ENCODE assay signal across 23 mouse cellular contexts in the genomic region with DNA sequence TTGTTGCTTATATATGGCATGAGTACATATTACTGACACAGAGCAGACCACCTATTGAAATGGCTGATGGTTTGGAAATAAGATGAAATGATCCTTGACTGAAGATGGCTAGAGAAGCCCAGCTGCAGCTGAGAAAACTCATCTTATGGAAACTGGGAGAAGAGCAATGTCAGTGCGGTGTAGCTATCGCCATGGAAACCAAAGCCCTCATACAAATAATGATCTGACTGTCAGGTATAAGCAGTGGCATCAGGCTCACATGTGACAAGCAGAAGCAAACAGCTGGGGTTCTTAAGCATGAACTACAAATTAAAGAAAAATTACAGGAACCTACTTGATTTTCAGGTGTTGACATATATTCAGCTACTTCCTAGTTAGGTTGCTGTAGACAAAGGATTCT.
DNase-seq lines count a peak whose midpoint lies in the region; ATAC-seq lines count a peak whose summit lies in the region.
"Had no signal": no experiment of that assay in that cellular context is flagged by ENCODE, and none has a peak within 500 bp of the region (broad histone marks: within the 10 kb centered on the region; RNA-seq: fewer than 3 reads in every experiment).

No protein-coding gene starts in this region.

- H3K9ac ChIP-seq in midbrain, embryonic 13.5 days (replicated peaks) = no peak overlapping the region
- H3K9ac ChIP-seq: embryonic facial prominence, embryonic 12.5 days; heart, embryonic 15.5 days; limb, embryonic 12.5 days; liver, embryonic 13.5 days had no signal

- ATAC-seq in midbrain, embryonic 13.5 days = peak; percentile 82
- ATAC-seq: CD4-positive, CD25-positive, alpha-beta regulatory T cell, adult 4 months had no signal

- H3K4me1 ChIP-seq in midbrain, embryonic 13.5 days (replicated peaks) = no peaks in the 10 kb centered on the region
- H3K4me1 ChIP-seq: embryonic facial prominence, embryonic 12.5 days; heart, embryonic 15.5 days; limb, embryonic 12.5 days; liver, embryonic 13.5 days had no signal

- WGBS in midbrain, embryonic 13.5 days = 68% methylated on average over 2 of the region's 2 CpGs

- DNase-seq in embryo, embryonic 10 days (ENCODE audit: low spot score) = peak; percentile 7
- no peak for DNase-seq in embryo, embryonic 9.5 days (ENCODE audit: extremely low spot score)
- DNase-seq in right cerebral cortex, adult 18-20 months = peak; percentile 1
- DNase-seq in right cerebral cortex, postnatal 25 days = no peak
- DNase-seq in left cerebral cortex, postnatal 4 days = no peak
- DNase-seq in gastrocnemius, postnatal 10 days = no peak
- no peak for DNase-seq in frontal cortex, postnatal 14 days (ENCODE audit: low spot score in 2 of 2)
- DNase-seq: cerebellum, adult 11 months; cerebellum, postnatal 25 days; gastrocnemius, adult 2 months; heart, adult 11 months; kidney, adult 11 months; kidney, postnatal 10 days; liver, embryonic 13.5 days; right cerebral cortex, postnatal 4 days had no signal

- 0 out of 2 replicates have a peak overlapping the region, but pooled peaks have one; percentile 14 for H3K27ac ChIP-seq in midbrain, embryonic 13.5 days
- H3K27ac ChIP-seq: embryonic facial prominence, embryonic 12.5 days; gastrocnemius, adult 2 months; heart, embryonic 15.5 days; layer of hippocampus, adult 2 months; limb, embryonic 12.5 days; liver, embryonic 13.5 days had no signal

- no peaks in the 10 kb centered on the region for H3K9me3 ChIP-seq in midbrain, embryonic 13.5 days
- H3K9me3 ChIP-seq: embryonic facial prominence, embryonic 12.5 days; G1E; heart, embryonic 15.5 days; limb, embryonic 12.5 days; liver, embryonic 13.5 days had no signal

- no peaks in the 10 kb centered on the region for H3K27me3 ChIP-seq in midbrain, embryonic 13.5 days
- H3K27me3 ChIP-seq: embryonic facial prominence, embryonic 12.5 days; heart, embryonic 15.5 days; limb, embryonic 12.5 days; liver, embryonic 13.5 days had no signal

- H3K36me3 ChIP-seq in midbrain, embryonic 13.5 days = no peaks in the 10 kb centered on the region
- H3K36me3 ChIP-seq: embryonic facial prominence, embryonic 12.5 days; G1E; heart, embryonic 15.5 days; limb, embryonic 12.5 days; liver, embryonic 13.5 days had no signal

- H3K4me2 ChIP-seq in midbrain, embryonic 13.5 days (replicated peaks) = no peak overlapping the region
- H3K4me2 ChIP-seq: embryonic facial prominence, embryonic 12.5 days; heart, embryonic 15.5 days; limb, embryonic 12.5 days; liver, embryonic 13.5 days had no signal

- intact Hi-C loops in left cerebral cortex, postnatal 4 days (cut with DNase I) = no loop called here

- no peak overlapping the region for H3K4me3 ChIP-seq in midbrain, embryonic 13.5 days (replicated peaks)
- H3K4me3 ChIP-seq: embryonic facial prominence, embryonic 12.5 days; gastrocnemius, adult 2 months; heart, embryonic 15.5 days; layer of hippocampus, adult 2 months; limb, embryonic 12.5 days; liver, embryonic 13.5 days; myocyte had no signal

Comparison
In these comparisons a context has a peak if more than half of its experiments do, and no peak if none do; other contexts are left out.
1. DNase-seq: peak in embryo, embryonic 10 days (single experiment) and right cerebral cortex, adult 18-20 months (single experiment); none in embryo, embryonic 9.5 days (single experiment), right cerebral cortex, postnatal 25 days (single experiment), left cerebral cortex, postnatal 4 days (single experiment), gastrocnemius, postnatal 10 days (single experiment) and frontal cortex, postnatal 14 days (0 of 2).